Comparison of ENCODE assay signal across 15 mouse cellular contexts in the genomic region with DNA sequence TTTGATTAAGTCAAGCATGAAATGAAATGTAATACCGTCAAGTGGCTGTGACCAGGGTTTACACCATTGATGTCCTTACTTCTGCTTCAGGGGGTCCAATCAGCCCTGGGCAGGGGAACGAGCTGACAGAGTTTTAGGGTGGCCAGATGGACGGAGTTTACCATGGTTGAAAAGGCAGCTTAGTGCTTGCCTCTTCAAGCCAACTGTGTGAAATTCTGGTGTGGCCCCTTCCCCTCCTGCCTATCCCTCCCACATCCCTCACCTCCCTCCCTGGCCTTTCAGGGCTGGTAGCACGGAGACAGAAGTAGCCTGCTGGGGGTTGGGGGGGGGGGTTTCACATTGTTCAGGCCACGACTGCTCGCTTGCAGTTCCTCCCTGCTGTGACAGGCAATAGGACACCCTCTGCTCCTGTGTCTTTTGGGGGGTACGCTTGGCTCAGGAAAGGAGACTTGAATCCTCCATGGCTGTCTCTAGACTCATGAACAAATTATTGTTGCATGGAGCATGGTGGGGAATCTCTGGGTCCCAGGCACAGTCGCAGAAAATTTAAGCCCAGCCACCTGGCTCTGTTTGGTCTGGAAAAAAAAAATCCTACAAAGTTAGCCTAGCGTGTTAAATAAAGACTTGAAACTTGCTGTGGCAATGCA.
A peak's percentile ranks its signal among the peaks of the same experiment; 100 is the strongest.
DNase-seq lines count a peak whose midpoint lies in the region; ATAC-seq lines count a peak whose summit lies in the region.
"Had no signal": no experiment of that assay in that cellular context is flagged by ENCODE, and none has a peak within 500 bp of the region (broad histone marks: within the 10 kb centered on the region; RNA-seq: fewer than 3 reads in every experiment).

No protein-coding gene starts in this region.

- DNase-seq in kidney, postnatal 25 days: no peak
- DNase-seq in embryo, embryonic 11 days: peak; percentile 50
- DNase-seq in midbrain, embryonic 14.5 days: no peak
- no peak for DNase-seq in left cerebral cortex, adult 11 months (ENCODE audit: low spot score)
- DNase-seq in adrenal gland, adult 18-20 months (ENCODE audit: low spot score in 2 of 2): no peak
- DNase-seq in layer of hippocampus, postnatal 36 days: no peak
- DNase-seq: cerebellum, adult 9-11 months; gastrocnemius, adult 2 months; liver, embryonic 13.5 days; lung, postnatal 10 days; spleen, adult 18-20 months had no signal

- WGBS in kidney, embryonic 15.5 days: 14% methylated on average over 9 of the region's 9 CpGs
- 2% methylated on average over 9 of the region's 9 CpGs for WGBS in forebrain, embryonic 13.5 days
- WGBS in midbrain, embryonic 14.5 days: 6% methylated on average over 9 of the region's 9 CpGs

- H3K9me3 ChIP-seq in kidney, embryonic 15.5 days (replicated peaks): no peaks in the 10 kb centered on the region
- no peaks in the 10 kb centered on the region for H3K9me3 ChIP-seq in forebrain, embryonic 13.5 days (replicated peaks)
- H3K9me3 ChIP-seq in midbrain, embryonic 14.5 days (ENCODE audit: control insufficient read depth, low read length): no peaks in the 10 kb centered on the region
- H3K9me3 ChIP-seq: liver, embryonic 13.5 days had no signal

- H3K9ac ChIP-seq in kidney, embryonic 15.5 days: no peak overlapping the region
- no peak overlapping the region for H3K9ac ChIP-seq in forebrain, embryonic 13.5 days
- no peak overlapping the region for H3K9ac ChIP-seq in midbrain, embryonic 14.5 days (replicated peaks; ENCODE audit: low read length)
- H3K9ac ChIP-seq: liver, embryonic 13.5 days had no signal

- H3K27ac ChIP-seq in kidney, embryonic 15.5 days: no peak overlapping the region
- H3K27ac ChIP-seq in forebrain, embryonic 13.5 days: no peak overlapping the region
- H3K27ac ChIP-seq in midbrain, embryonic 14.5 days (replicated peaks; ENCODE audit: low read depth, low read length): no peak overlapping the region
- H3K27ac ChIP-seq: gastrocnemius, adult 2 months; liver, embryonic 13.5 days had no signal

- ATAC-seq in kidney, embryonic 15.5 days (replicated peaks; ENCODE audit: low FRiP score): peak; percentile 64; the same call in 1 of the 2 replicates
- peak; percentile 41; the same call in 1 of the 2 replicates for ATAC-seq in forebrain, embryonic 13.5 days
- 0 out of 2 replicates have a peak, but pooled peaks have one; percentile 37 for ATAC-seq in midbrain, embryonic 14.5 days (ENCODE audit: low FRiP score, low TSS enrichment)
- ATAC-seq: CD4-positive, CD25-positive, alpha-beta regulatory T cell, adult 4 months had no signal

- H3K4me2 ChIP-seq in kidney, embryonic 15.5 days: no peak overlapping the region
- no peak overlapping the region for H3K4me2 ChIP-seq in forebrain, embryonic 13.5 days
- no peak overlapping the region for H3K4me2 ChIP-seq in midbrain, embryonic 14.5 days (ENCODE audit: low read length)
- H3K4me2 ChIP-seq: liver, embryonic 13.5 days had no signal

- H3K4me3 ChIP-seq in kidney, embryonic 15.5 days (replicated peaks): no peak overlapping the region
- H3K4me3 ChIP-seq in forebrain, embryonic 13.5 days: no peak overlapping the region
- no peak overlapping the region for H3K4me3 ChIP-seq in midbrain, embryonic 14.5 days (replicated peaks; ENCODE audit: low read depth, low read length)
- H3K4me3 ChIP-seq: erythroblast, embryonic 14.5 days; gastrocnemius, adult 2 months; liver, embryonic 13.5 days had no signal

- no peaks in the 10 kb centered on the region for H3K36me3 ChIP-seq in kidney, embryonic 15.5 days
- H3K36me3 ChIP-seq in forebrain, embryonic 13.5 days (ENCODE audit: poor library complexity, severe bottlenecking): no peaks in the 10 kb centered on the region
- no peaks in the 10 kb centered on the region for H3K36me3 ChIP-seq in midbrain, embryonic 14.5 days (ENCODE audit: control insufficient read depth, insufficient read depth, low read length)
- H3K36me3 ChIP-seq: liver, embryonic 13.5 days had no signal

- peaks cover 26% of the 10 kb centered on the region for H3K4me1 ChIP-seq in kidney, embryonic 15.5 days
- H3K4me1 ChIP-seq in forebrain, embryonic 13.5 days: peaks cover 18% of the 10 kb centered on the region
- peaks cover 21% of the 10 kb centered on the region for H3K4me1 ChIP-seq in midbrain, embryonic 14.5 days (ENCODE audit: control insufficient read depth, insufficient read depth, low read length)
- H3K4me1 ChIP-seq: liver, embryonic 13.5 days had no signal

- peaks cover 67% of the 10 kb centered on the region for H3K27me3 ChIP-seq in kidney, embryonic 15.5 days
- H3K27me3 ChIP-seq in forebrain, embryonic 13.5 days: peaks cover 99% of the 10 kb centered on the region
- peaks cover 14% of the 10 kb centered on the region for H3K27me3 ChIP-seq in midbrain, embryonic 14.5 days (ENCODE audit: control insufficient read depth, insufficient read depth, low read length)
